Mouse (Mus musculus) C2C12 (cell line): ENCODE measurements at regions not wholly inside any gene's neighbourhood (a gene's known extent, or its start where the extent isn't known, plus 50 kb on each side); places are given as distances from the start of the nearest gene placed in this dataset.

Experiments used
- CTCF ChIP-seq: IDR thresholded peaks from one replicate; pipeline ENCODE4 v1.5.1; 2011; ENCODE audit not compliant: control insufficient read depth, insufficient read depth, insufficient read length
- FOSL1 ChIP-seq: IDR thresholded peaks from one replicate; pipeline ENCODE4 v1.8.0; 2011; ENCODE audit warnings: mild to moderate bottlenecking, low read length; ENCODE audit not compliant: poor library complexity, insufficient read depth, severe bottlenecking
- MAX ChIP-seq: IDR thresholded peaks from one replicate; pipeline ENCODE4 v1.6.1; 2011; ENCODE audit warnings: mild to moderate bottlenecking, control low read depth
- MYOD1 ChIP-seq: IDR thresholded peaks from one replicate; pipeline ENCODE4 v1.6.1; 2011; ENCODE audit warnings: low read depth; ENCODE audit not compliant: control insufficient read depth, insufficient read length
- USF1 ChIP-seq: IDR thresholded peaks from one replicate; pipeline ENCODE4 v1.6.1; 2011; ENCODE audit warnings: low read depth, mild to moderate bottlenecking, control low read depth, moderate library complexity

DNA sequence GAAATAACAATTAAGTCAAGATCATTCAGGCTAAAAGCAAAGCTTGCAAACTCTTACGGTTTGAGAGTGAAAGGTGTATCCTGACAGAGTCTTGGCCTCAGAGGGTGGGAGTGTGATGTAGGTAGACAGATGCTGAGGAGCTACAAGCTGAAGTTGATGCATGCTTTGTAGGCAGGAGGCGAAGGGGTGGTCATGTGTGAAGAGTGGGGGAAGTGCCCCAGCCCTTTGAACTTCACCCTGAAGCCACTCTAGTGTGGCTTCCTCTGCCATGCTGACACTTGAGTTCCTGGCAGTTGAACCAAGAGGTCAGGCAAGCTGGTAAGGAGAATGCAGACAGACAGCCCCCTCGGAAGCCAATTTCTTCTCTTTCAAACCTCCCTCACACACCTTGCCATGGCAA, 141.0 kb upstream of the Sox5 start:
- TF ChIP-seq CTCF (no peak), MYOD1 (no peak), MAX (no peak), USF1 (no peak), FOSL1 (no peak)
